Mouse (Mus musculus) mouse trophoblast stem cell (cell line): ENCODE data around the gene Ntsr1.

Experiments
- in situ Hi-C, 2 experiments: fragments of 300-500 bp; cut with MseI, MboI; formaldehyde crosslinking; loops; 2 replicates in 1 of 2; 3 replicates in 1 of 2; pipeline ENCODE4 v1.15.1; 2025

Gene Ntsr1

DNA sequence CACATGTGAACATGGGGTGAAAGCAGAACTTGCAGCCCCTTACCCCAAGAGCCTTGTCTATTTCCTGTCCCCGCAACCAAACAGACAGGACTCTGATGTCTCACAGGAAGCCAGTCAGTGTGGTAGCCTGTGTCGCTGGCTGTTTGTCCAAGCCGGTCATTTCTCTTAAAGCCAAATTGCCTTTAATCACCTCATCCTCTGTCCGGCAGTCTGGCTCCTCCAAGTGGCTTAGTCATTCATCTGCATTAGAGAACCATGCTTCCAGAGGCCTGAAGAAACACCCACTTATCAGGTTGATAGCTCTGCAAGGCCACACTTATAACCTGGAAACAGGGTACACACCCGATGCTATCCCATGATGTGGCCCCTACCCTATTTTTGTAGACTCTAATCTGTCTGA is 62.4 kb downstream of the Ntsr1 start:
- in situ Hi-C loops, result no loop called here

- in situ Hi-C loops, result no loop called here
These were observed 63.5 kb downstream of the Ntsr1 start for GRCm38 (mm10) chr2:180563296-180563695.

DNA sequence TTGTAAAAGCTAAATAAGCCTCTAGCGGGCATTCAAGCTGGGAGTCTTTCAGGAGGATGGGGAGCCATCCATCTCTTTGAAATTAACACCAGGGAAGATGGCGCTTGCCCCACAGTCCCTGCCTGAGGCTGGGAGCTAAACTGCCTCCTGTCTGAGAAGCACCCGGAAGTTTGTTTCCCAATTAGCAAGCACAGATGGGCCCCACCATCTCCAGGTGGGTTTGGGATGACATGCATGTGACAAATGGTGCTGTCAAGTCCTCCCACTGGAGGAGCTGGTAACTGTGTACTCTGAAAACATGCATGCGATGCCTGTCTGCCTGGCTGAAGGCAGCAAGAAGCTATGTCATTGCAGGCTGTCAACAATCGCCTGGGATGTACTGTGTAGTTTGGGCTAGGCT is 64.1 kb downstream of the Ntsr1 start:
- in situ Hi-C loops, result no loop called here

GRCm38 (mm10) chr2:180566240-180566913 is 66.6 kb downstream of the Ntsr1 start:
- in situ Hi-C loops, result no loop called here

DNA sequence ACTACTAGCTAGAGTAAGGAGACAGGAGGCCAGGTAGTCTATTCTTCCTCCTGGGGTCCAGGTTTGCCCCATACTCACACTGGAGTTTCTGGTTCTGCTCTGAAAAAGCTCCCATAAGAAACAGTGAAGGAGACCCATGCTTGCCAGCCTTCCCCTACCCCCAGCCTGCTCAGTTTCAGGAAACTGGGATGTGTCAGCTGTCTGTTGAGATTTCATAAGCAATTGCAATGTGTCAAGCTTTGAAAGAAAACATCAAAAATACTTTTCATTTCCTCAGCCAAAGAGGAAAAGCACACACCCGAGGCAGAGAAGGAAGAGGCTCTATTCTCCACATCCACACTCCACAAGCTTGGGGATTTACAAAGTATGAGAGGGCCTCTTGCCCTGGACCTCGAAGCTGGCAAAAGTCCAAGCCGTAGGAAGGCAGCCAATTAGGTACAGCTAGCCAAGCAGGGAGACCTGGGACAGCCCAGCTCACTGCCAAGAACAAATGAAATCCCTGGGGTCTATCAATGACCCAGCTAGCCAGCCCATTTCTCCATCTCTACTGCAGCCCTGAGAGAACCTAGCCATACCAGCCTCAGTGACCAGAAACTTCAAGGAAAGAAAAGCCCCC is 69.4 kb downstream of the Ntsr1 start:
- in situ Hi-C loops, result no loop called here

GRCm38 (mm10) chr2:180576482-180576881 is 76.7 kb downstream of the Ntsr1 start:
- in situ Hi-C loops, result loop anchor here (5.0 kb wide), 1 partner anchor 104 kb away; no protein-coding TSS in a partner anchor

DNA sequence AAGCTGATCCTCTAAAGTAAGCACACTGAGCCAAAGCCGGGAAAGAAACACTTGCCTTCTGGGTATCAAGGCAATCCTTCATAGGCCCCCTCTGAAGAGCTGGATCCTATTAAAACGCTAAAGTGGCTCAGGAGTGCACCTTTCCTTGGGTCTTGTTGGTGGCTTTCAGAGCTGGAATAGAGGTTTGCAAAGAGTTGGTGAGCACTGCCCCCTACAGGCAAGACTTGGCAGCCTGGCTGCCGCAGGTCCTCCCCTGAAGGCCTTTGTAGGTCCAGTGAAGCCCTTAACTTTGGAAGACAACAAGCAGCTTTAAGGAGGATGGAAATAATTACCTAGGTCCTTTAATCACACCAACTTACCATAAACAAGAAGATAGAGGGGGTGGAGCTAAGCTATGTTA is 78.9 kb downstream of the Ntsr1 start:
- in situ Hi-C loops, result loop anchor here (5.0 kb wide), 1 partner anchor 106 kb away; no protein-coding TSS in a partner anchor

DNA sequence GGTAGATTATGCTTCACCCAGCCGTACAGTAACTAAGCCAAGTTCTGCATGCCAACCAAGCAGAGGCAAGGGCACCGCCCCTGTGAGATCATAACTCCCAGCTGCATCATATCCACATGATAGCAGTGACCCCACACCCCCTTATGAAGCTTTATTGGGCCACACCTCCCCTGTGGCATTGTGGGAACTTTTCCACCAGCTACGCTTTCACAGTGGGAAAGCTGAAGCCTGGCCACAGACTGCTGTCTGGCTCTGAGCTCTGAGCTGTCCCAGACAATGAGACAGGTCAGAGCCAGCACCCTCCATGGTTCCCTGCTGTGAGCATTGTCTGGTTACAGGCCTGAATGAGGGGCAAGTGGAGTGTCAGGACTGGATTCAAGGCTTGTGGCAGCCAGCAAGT is 81.2 kb downstream of the Ntsr1 start, which contains the start of gene Mrgbp:
TSS of gene Mrgbp (plus strand) at position 303 of the 400 bp plus-strand sequence.
- in situ Hi-C loops, result no loop called here

- in situ Hi-C loops, result no loop called here
These were observed 82.8 kb downstream of the Ntsr1 start for GRCm38 (mm10) chr2:180582481-180583153.

- in situ Hi-C loops, result no loop called here
These were observed 83.4 kb downstream of the Ntsr1 start for GRCm38 (mm10) chr2:180583154-180583507.

- in situ Hi-C loops, result no loop called here
These were observed 89.0 kb downstream of the Ntsr1 start for GRCm38 (mm10) chr2:180588736-180589122.

DNA sequence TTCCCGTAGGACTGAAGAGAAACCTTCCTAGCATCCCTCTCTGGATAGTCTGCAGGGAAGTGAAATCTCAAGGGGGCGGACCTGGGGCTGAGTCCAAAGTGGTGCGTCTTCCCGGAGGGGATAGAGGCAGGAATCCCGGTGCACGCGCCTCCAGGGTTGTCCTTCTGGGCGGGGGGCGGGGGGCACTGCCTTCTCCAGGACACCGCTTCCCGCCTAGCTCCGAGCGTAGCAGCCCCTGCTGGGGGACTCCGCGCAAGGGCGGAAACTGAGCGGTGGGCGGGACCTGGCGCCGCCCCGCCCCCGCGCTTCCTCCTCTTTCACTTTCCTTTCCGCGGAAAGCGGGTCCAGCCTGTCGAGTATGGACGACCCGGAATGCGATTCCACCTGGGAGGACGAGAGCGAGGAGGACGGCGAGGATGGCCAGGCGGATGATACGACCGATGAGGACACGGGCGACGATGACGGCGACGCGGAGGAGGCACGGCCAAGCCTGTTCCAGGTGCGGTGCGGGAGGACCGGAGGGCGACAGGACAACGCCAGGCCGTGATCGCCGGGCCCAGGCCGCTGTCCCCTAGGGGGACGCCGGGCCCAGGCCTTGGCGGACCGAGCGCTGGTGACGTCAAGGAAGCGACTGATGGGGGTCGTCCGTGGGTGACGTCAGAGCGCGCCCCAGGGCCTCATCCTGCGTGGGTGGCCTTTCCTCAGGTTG is 89.5 kb downstream of the Ntsr1 start, which contains the start of gene Ogfr:
TSS of gene Ogfr (plus strand) at position 123 of the 709 bp plus-strand sequence.
- in situ Hi-C loops, result no loop called here
